Mouse (Mus musculus) MEL (cell line): ENCODE data around the gene Tst. TPM values are rescaled to one million over a fixed set of nuclear protein-coding genes. Genes with fewer than 3 reads are reported as not detected.

Experiments
- polyA plus RNA-seq, 2 experiments: library from polyadenylated mRNA; stranded (reverse) in 1 of 2; unstranded in 1 of 2; fragments of >175 nt in 1 of 2; fragments of >200 nt in 1 of 2; gene quantifications; 2 replicates each; pipeline versions ENCODE4 v1.2.1 to v1.2.4; 2012; ENCODE audit warnings: low replicate concordance in 2 of 2, low read depth in 1 of 2; ENCODE audit not compliant: insufficient read length in 2 of 2, insufficient read depth in 1 of 2, missing spikeins in 1 of 2
- total RNA-seq: library from RNA; depleted of rRNA; stranded (reverse); fragments of 300-350 nt; gene quantifications from 2 replicates; pipeline ENCODE4 v1.2.3, GENCODE M21; 2012; rRNA removed

The Tst gene
- total and polyA plus RNA-seq, 3 experiments = 29.5 to 34.8 TPM; not detected in 1

Other genes starting within 250 kb of the Tst start
- 9.7 and 10.4 TPM in 2 replicates for gene Ift27, start 231.8 kb downstream of the Tst start, total RNA-seq
- gene Ift27, start 231.8 kb downstream of the Tst start, polyA plus RNA-seq = 10 to 100 TPM in 1 of 2 experiments, not detected in 1; 18.0 TPM
- not detected in 2 replicates for gene Pvalb, start 199.5 kb downstream of the Tst start, total RNA-seq
- not detected for gene Pvalb, start 199.5 kb downstream of the Tst start, polyA plus RNA-seq
- gene Ncf4, start 161.1 kb downstream of the Tst start, total RNA-seq = 1.7 and 2.8 TPM in 2 replicates
- gene Ncf4, start 161.1 kb downstream of the Tst start, polyA plus RNA-seq = 10 to 100 TPM in 1 of 2 experiments, not detected in 1; 16.5 TPM
- gene Csf2rb2, start 100.2 kb downstream of the Tst start, total RNA-seq = 0.33 and 0.54 TPM in 2 replicates
- gene Csf2rb2, start 100.2 kb downstream of the Tst start, polyA plus RNA-seq = 1 to 10 TPM in 1 of 2 experiments, not detected in 1; 1.8 TPM
- 2.4 and 3.2 TPM in 2 replicates for gene Csf2rb, start 80.2 kb downstream of the Tst start, total RNA-seq
- gene Csf2rb, start 80.2 kb downstream of the Tst start, polyA plus RNA-seq = 10 to 100 TPM in 1 of 2 experiments, not detected in 1; 10.1 TPM
- 4.1 and 4.7 TPM in 2 replicates for gene Tex33, start 10.0 kb downstream of the Tst start, total RNA-seq
- 1 to 10 TPM in 1 of 2 experiments, not detected in 1; 4.3 TPM for gene Tex33, start 10.0 kb downstream of the Tst start, polyA plus RNA-seq
- gene Mpst, start 509 bp upstream of the Tst start, total RNA-seq = 38.6 and 38.7 TPM in 2 replicates
- 10 to 100 TPM in 1 of 2 experiments, not detected in 1; 86.7 TPM for gene Mpst, start 509 bp upstream of the Tst start, polyA plus RNA-seq
- gene Kctd17, start 22.7 kb upstream of the Tst start, total RNA-seq = not detected in 2 replicates
- gene Kctd17, start 22.7 kb upstream of the Tst start, polyA plus RNA-seq = not detected
- gene Tmprss6, start 62.7 kb upstream of the Tst start, total RNA-seq = 0.12 and 0.33 TPM in 2 replicates
- under 1 TPM in 1 of 2 experiments, not detected in 1; 0.11 TPM for gene Tmprss6, start 62.7 kb upstream of the Tst start, polyA plus RNA-seq
- 0.04 TPM in 1 of 2 replicates, not detected in the other for gene Il2rb, start 89.4 kb upstream of the Tst start, total RNA-seq
- not detected for gene Il2rb, start 89.4 kb upstream of the Tst start, polyA plus RNA-seq
- gene C1qtnf6, start 125.5 kb upstream of the Tst start, total RNA-seq = 0.15 and 0.20 TPM in 2 replicates
- 1 to 10 TPM in 1 of 2 experiments, not detected in 1; 1.3 TPM for gene C1qtnf6, start 125.5 kb upstream of the Tst start, polyA plus RNA-seq
- gene Sstr3, start 138.8 kb upstream of the Tst start, total RNA-seq = not detected in 2 replicates
- not detected for gene Sstr3, start 138.8 kb upstream of the Tst start, polyA plus RNA-seq
- gene Rac2, start 166.9 kb upstream of the Tst start, total RNA-seq = 257 and 268 TPM in 2 replicates
- 100 to 1,000 TPM; 772 to 881 TPM for gene Rac2, start 166.9 kb upstream of the Tst start, polyA plus RNA-seq
- gene Cyth4, start 191.1 kb upstream of the Tst start, total RNA-seq = 8.7 and 9.2 TPM in 2 replicates
- gene Cyth4, start 191.1 kb upstream of the Tst start, polyA plus RNA-seq = 10 to 100 TPM in 1 of 2 experiments, not detected in 1; 23.5 TPM